Mouse (Mus musculus): ENCODE results near the gene Lancl2.
A peak's percentile ranks its signal among the peaks of the same experiment; 100 is the strongest.

Lancl2 gene

DNA sequence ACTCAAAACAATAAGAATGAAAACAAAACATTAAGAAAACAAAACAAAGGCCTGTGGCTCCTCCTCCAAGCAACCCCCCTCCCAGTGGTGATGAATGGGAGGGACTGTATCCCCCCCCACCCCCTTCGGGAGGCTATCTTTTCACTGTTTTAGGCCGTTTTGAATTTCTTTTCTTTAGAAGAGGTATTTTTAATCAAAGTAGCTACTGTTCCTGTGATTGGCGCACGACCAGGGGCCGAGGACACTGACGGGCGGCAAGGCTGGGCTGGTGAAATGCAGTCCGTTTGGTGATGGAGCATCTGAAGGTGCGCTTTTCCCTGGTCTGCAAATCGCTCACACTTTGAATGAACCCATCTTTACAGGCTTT is at the start of gene Lancl2:
Gene Lancl2 (plus strand): TSS at position 165 of the 367 bp plus-strand sequence.
- DNase-seq (ENCODE audit: low read depth, low spot score): no peak

- no peak for DNase-seq (ENCODE audit: low read depth, low spot score)
These were observed 41.0 kb upstream of the Lancl2 start for GRCm38 (mm10) chr6:57661295-57661694.

DNA sequence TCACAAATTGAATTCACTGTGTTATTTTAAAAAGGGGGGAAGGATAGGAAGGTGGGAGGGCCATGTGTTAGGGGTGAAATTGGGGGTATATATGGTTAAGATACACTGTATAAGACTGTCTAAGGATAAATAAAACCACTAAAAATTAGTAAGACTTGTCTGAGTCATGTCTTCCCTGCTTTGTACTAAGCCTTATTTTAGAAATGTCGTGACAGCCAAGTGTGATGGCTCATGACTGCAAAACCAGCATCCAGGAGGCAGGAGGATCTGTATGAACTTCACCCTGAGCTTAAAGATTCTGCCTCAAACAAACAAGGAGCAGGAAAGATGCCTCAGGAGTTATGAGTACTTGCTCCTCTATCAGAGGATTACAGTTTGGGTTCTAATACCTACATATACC is 18.2 kb upstream of the Lancl2 start:
- DNase-seq (ENCODE audit: low read depth, low spot score): no peak

GRCm38 (mm10) chr6:57691467-57692261 is 10.7 kb upstream of the Lancl2 start, which contains the start of gene Pyurf:
Gene Pyurf, minus strand, starts transcription at chr6:57692078.
- peak; percentile 84 for DNase-seq (ENCODE audit: low read depth, low spot score)

- DNase-seq (ENCODE audit: low read depth, low spot score): no peak
These were observed 9.2 kb upstream of the Lancl2 start for GRCm38 (mm10) chr6:57693116-57693515.

DNA sequence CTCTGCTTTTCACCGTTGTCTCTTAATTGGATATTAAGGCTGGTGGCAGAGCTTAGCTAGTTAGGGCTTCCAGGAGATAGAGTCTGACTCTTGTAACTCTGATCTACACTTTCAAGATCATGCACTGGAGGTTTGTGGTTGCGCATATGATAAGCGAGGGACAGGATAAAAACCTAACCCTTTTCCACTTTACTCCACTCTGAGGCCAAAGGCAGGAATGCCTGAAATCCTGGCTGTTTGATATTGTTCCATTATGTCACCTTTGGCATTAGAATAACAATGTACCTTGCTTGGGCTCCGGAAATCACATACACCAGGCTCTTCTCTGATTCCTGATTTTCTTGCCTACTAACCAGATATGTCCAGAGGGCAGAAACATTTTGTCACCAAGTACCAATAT is 654 bp upstream of the Lancl2 start:
- no peak for DNase-seq (ENCODE audit: low read depth, low spot score)

- DNase-seq (ENCODE audit: low read depth, low spot score): peak; percentile 81
These were observed 581 bp downstream of the Lancl2 start for GRCm38 (mm10) chr6:57702743-57703499.

DNA sequence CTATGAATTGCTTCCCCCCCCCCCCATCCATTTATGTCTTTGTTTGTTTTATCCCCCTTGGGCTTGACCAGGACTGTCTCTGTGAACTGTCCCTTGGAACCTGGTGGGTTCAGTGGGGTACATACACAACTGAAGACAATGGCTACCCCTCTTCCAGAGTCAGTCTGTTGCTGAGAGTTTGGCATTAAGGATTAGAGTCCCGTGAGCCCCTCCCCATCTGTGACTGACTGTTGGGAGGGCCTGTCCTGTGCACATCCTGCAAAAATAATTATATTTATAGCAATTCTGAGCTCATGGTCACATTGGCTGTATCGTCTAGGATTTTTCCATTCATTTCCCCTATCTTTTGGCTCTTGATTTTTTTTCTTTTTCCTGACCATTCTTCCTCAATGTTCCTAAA is 1.4 kb downstream of the Lancl2 start:
- no peak for DNase-seq (ENCODE audit: low read depth, low spot score)

GRCm38 (mm10) chr6:57706721-57707120 is 4.4 kb downstream of the Lancl2 start:
- DNase-seq (ENCODE audit: low read depth, low spot score): no peak

- no peak for DNase-seq (ENCODE audit: low read depth, low spot score)
These were observed 9.4 kb downstream of the Lancl2 start for GRCm38 (mm10) chr6:57711726-57712125.

- DNase-seq (ENCODE audit: low read depth, low spot score): no peak
These were observed 19.0 kb downstream of the Lancl2 start for GRCm38 (mm10) chr6:57721347-57721746.

GRCm38 (mm10) chr6:57742749-57743148 is 40.4 kb downstream of the Lancl2 start:
- no peak for DNase-seq (ENCODE audit: low read depth, low spot score)

DNA sequence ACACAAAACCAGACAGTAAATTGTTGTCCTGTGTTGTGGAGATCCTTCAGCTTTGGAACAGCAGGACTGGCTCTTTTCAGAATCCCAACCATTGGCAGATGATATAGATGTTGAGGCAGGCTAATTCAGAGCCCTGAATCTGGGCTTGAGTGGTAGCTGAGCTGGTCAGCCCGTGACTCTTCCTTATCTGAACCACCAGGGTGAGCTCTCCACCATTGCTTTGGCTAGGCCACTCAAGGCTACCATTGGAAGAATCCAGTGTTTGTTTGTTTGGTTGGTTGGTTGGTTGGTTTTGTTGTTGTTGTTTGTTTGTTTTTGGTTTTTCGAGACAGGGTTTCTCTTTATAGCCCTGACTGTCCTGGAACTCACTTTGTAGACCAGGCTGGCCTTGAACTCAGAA is 41.0 kb downstream of the Lancl2 start:
- DNase-seq (ENCODE audit: low read depth, low spot score): peak; percentile 9

GRCm38 (mm10) chr6:57744123-57744522 is 41.8 kb downstream of the Lancl2 start:
- no peak for DNase-seq (ENCODE audit: low read depth, low spot score)

DNA sequence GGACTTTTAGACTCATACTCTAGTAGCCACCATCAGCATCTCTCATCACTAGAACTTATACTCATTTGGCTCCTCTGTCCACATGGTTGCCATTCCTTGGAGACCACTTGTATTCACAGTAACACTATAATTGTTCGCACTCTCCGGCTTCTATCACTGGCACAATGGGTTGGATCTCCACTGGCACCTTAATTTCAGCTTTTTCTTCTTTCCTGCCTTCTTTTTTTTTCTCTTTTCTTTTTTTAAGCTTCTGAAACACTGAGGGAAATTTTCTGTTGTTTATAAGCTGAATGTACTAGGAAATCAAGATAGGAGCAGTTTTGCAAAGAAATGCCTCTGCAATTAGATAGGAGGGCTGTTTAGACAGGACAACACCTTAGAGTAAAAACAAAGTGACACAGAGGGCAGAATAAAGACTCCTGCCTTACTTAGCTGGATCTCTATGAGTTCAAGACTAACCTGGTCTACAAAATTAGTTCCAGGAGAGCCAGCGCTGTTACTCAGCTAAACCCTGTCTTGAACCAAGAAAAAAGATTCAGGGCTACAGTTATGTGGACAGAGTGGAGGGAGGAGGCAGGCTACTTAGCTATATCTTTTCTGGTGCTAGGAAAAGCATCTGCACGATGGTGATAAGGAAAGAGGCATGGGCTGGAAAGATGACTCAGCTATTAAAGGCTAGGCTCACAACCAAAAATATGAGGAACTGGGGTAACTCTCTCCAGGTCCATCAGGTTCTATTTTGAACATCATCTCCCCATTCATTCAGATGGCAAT is 42.8 kb downstream of the Lancl2 start:
- no peak for DNase-seq (ENCODE audit: low read depth, low spot score)

DNA sequence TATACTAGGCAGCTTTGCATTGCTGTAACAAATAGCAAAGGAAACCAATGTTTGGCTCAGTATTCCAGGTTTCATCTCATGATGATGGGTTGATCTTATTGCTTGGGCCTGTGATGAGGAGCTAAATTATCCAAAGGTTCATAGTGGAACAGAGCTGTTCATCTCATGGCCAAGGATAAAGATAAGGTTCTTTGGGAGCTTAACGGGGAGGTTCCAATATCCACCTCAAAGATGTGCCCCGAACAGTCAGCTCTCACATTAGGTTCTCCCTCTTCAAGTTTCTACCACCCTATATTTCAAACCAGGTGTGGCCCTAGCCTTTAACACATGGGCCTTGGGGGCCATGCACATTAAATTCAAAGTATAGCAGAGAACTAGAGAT is 43.4 kb downstream of the Lancl2 start:
- no peak for DNase-seq (ENCODE audit: low read depth, low spot score)

- DNase-seq (ENCODE audit: low read depth, low spot score): no peak
These were observed 51.8 kb downstream of the Lancl2 start for GRCm38 (mm10) chr6:57753962-57754759.

DNA sequence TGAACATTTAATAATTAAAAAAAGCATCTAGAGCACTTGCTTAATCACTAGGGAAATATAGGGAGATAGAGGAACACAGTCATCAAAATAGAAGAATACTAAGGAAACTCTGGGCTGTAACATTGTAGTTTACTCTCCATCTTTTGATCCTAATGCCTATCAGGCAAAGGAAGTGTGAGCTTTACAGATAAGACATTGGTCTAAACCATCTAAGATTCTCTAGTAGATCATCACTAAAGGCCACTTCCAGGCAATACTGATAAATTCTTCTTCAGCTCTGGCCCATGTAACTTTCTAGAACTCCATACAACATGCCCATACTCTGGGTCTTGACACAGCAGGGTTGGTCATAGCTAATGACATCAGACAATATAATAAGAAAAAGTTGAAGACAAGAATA is 60.7 kb downstream of the Lancl2 start:
- no peak for DNase-seq (ENCODE audit: low read depth, low spot score)

- DNase-seq (ENCODE audit: low read depth, low spot score): no peak
These were observed 62.9 kb downstream of the Lancl2 start for GRCm38 (mm10) chr6:57765095-57765878.

DNA sequence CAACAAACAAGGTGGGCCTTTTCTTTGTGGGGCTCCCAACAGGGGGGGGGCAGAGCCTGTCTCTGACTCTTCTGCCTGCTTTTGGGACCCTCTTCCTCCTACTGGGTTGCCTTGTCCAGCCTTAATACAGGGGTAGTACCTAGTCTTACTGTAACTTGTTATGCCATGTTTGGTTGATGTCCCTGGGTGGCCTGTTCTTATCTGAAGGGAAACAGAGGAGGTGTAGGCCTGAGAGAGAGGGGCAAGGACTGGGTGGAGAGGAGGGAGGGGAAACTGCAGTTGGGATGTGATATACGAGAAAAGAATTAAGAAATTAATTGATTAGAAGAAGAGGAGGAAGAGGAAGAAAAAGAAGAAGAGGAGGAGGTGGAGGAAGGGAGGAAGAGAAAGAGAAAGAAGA is 63.9 kb downstream of the Lancl2 start:
- no peak for DNase-seq (ENCODE audit: low read depth, low spot score)

All from retina, postnatal 7 days (tissue).